Mouse (Mus musculus): ENCODE data around the gene Cox6a2. TPM values are rescaled to one million over a fixed set of nuclear protein-coding genes. Genes with fewer than 3 reads are reported as not detected.
"Not testable (repeated sequence)": the region's sequence is repeated elsewhere in the genome, so short reads cannot be mapped to it uniquely, and the experiment has no call there.

Cox6a2 gene
- polyA plus RNA-seq, 1 experiment from 2014 or later: 1,148 TPM

GRCm38 (mm10) chr7:128169996-128170395, 36.2 kb downstream of the Cox6a2 start:
- no peak overlapping the region for H3K9ac ChIP-seq (ENCODE audit: low read length)
- no peaks in the 10 kb centered on the region for H3K4me1 ChIP-seq (ENCODE audit: control insufficient read depth, insufficient read depth, low read length)
- H3K36me3 ChIP-seq (ENCODE audit: control insufficient read depth, insufficient read depth): no peaks in the 10 kb centered on the region
- no peak overlapping the region for H3K4me2 ChIP-seq (ENCODE audit: low read depth, low read length)
- 77% methylated on average over 3 of the region's 3 CpGs for WGBS
- no peak for ATAC-seq (replicated peaks; ENCODE audit: extremely low read depth, insufficient read depth, low FRiP score)
- no peak overlapping the region for H3K27ac ChIP-seq (ENCODE audit: low read length)
- no peaks in the 10 kb centered on the region for H3K27me3 ChIP-seq (ENCODE audit: control insufficient read depth, insufficient read depth, low read length)
- H3K9me3 ChIP-seq (replicated peaks; ENCODE audit: control insufficient read depth, low read length): no peaks in the 10 kb centered on the region
- no peak overlapping the region for H3K4me3 ChIP-seq (ENCODE audit: low read length)

DNA sequence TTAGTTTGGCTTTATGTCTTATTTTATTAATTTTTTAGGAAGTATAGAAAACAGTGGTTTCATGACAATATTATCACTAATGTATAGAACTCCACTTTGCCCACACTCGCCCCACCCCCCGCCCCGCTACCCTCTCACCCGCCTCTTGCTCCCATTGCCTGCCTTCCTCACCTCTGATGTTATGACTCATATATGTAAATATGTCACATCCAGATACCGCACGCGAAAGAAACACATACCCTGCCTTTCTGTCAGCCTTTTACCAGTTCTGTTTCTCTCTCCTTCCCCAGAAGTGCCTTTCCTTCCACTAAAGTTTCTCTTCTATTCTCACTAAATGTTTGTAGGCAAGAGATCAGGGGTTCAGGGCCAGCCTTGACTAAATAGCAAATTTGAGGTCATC, 39.8 kb downstream of the Cox6a2 start:
- Histone ChIP-seq H3K9me3 (replicated peaks; ENCODE audit: control insufficient read depth, low read length) (no peaks in the 10 kb centered on the region), H3K4me1 (ENCODE audit: control insufficient read depth, insufficient read depth, low read length) (no peaks in the 10 kb centered on the region), H3K27ac (ENCODE audit: low read length) (no peak overlapping the region), H3K4me3 (ENCODE audit: low read length) (no peak overlapping the region), H3K27me3 (ENCODE audit: control insufficient read depth, insufficient read depth, low read length) (no peaks in the 10 kb centered on the region), H3K9ac (ENCODE audit: low read length) (no peak overlapping the region), H3K36me3 (ENCODE audit: control insufficient read depth, insufficient read depth) (no peaks in the 10 kb centered on the region), H3K4me2 (ENCODE audit: low read depth, low read length) (no peak overlapping the region)
- no peak for ATAC-seq (replicated peaks; ENCODE audit: extremely low read depth, insufficient read depth, low FRiP score)
- WGBS: 63% methylated on average over 7 of the region's 7 CpGs

DNA sequence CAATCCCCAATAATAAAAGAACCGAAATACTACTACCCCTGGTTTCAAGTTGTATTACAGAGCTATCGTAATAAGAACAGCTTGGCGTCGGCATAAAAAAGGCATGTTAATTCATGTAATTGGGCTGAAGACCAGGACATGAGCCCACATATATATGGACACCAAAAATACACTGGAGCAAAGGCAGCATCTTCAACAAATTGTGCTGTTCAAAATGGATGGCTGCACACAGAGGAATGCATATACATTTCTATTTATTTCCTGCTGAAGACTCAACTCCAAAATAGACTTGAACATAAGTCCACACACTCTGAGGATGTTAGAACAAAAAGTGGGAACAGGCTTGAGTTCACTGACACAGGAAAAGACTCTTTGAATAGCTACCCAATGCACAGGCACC, 42.2 kb downstream of the Cox6a2 start:
- no peak overlapping the region for H3K9ac ChIP-seq (ENCODE audit: low read length)
- ATAC-seq (replicated peaks; ENCODE audit: extremely low read depth, insufficient read depth, low FRiP score): no peak
- no peak overlapping the region for H3K4me2 ChIP-seq (ENCODE audit: low read depth, low read length)
- H3K4me3 ChIP-seq (ENCODE audit: low read length): no peak overlapping the region
- no peaks in the 10 kb centered on the region for H3K27me3 ChIP-seq (ENCODE audit: control insufficient read depth, insufficient read depth, low read length)
- no peaks in the 10 kb centered on the region for H3K36me3 ChIP-seq (ENCODE audit: control insufficient read depth, insufficient read depth)
- no peaks in the 10 kb centered on the region for H3K4me1 ChIP-seq (ENCODE audit: control insufficient read depth, insufficient read depth, low read length)
- H3K27ac ChIP-seq (ENCODE audit: low read length): no peak overlapping the region
- no peaks in the 10 kb centered on the region for H3K9me3 ChIP-seq (replicated peaks; ENCODE audit: control insufficient read depth, low read length)
- WGBS: 92% methylated on average over 4 of the region's 4 CpGs

- H3K4me2 ChIP-seq (ENCODE audit: low read depth, low read length); H3K9ac ChIP-seq (ENCODE audit: low read length); H3K9me3 ChIP-seq (replicated peaks; ENCODE audit: control insufficient read depth, low read length); ATAC-seq (replicated peaks; ENCODE audit: extremely low read depth, insufficient read depth, low FRiP score); H3K27me3 ChIP-seq (ENCODE audit: control insufficient read depth, insufficient read depth, low read length); H3K27ac ChIP-seq (ENCODE audit: low read length); H3K36me3 ChIP-seq (ENCODE audit: control insufficient read depth, insufficient read depth); H3K4me1 ChIP-seq (ENCODE audit: control insufficient read depth, insufficient read depth, low read length); H3K4me3 ChIP-seq (ENCODE audit: low read length): not testable (repeated sequence)
- WGBS: 69% methylated on average over 7 of the region's 8 CpGs
Measured at GRCm38 (mm10) chr7:128158688-128159354, 47.4 kb downstream of the Cox6a2 start.

Other genes with a start within 250 kb of the Cox6a2 start
- 249 and 255 TPM in 2 replicates for gene Fus, start 238.9 kb downstream of the Cox6a2 start, polyA plus RNA-seq (2015; fragmentation: Nextera tagmentation; extraction: Ambion mirVana)
- gene Pycard, start 212.5 kb downstream of the Cox6a2 start, polyA plus RNA-seq (2015; fragmentation: Nextera tagmentation; extraction: Ambion mirVana): 60.8 and 72.1 TPM in 2 replicates
- gene Trim72, start 202.4 kb downstream of the Cox6a2 start, polyA plus RNA-seq (2015; fragmentation: Nextera tagmentation; extraction: Ambion mirVana): 0.84 and 1.0 TPM in 2 replicates
- 0.98 and 1.2 TPM in 2 replicates for gene Itgam, start 143.7 kb downstream of the Cox6a2 start, polyA plus RNA-seq (2015; fragmentation: Nextera tagmentation; extraction: Ambion mirVana)
- not detected in 2 replicates for gene Gm49368, start 143.7 kb downstream of the Cox6a2 start, polyA plus RNA-seq (2015; fragmentation: Nextera tagmentation; extraction: Ambion mirVana)
- 0.22 and 0.67 TPM in 2 replicates for gene Itgax, start 76.8 kb downstream of the Cox6a2 start, polyA plus RNA-seq (2015; fragmentation: Nextera tagmentation; extraction: Ambion mirVana)
- gene Itgad, start 52.0 kb downstream of the Cox6a2 start, polyA plus RNA-seq (2015; fragmentation: Nextera tagmentation; extraction: Ambion mirVana): 0.63 and 0.69 TPM in 2 replicates
- gene Armc5, start 31.0 kb upstream of the Cox6a2 start, polyA plus RNA-seq (2015; fragmentation: Nextera tagmentation; extraction: Ambion mirVana): 12.8 and 13.8 TPM in 2 replicates
- 4.9 and 6.8 TPM in 2 replicates for gene 9130023H24Rik, start 31.6 kb upstream of the Cox6a2 start, polyA plus RNA-seq (2015; fragmentation: Nextera tagmentation; extraction: Ambion mirVana)
- 161 and 168 TPM in 2 replicates for gene Tgfb1i1, start 40.4 kb upstream of the Cox6a2 start, polyA plus RNA-seq (2015; fragmentation: Nextera tagmentation; extraction: Ambion mirVana)
- gene Slc5a2, start 59.3 kb upstream of the Cox6a2 start, polyA plus RNA-seq (2015; fragmentation: Nextera tagmentation; extraction: Ambion mirVana): 0.11 TPM in 1 of 2 replicates, not detected in the other
- 14.2 and 15.9 TPM in 2 replicates for gene BC017158, start 91.8 kb upstream of the Cox6a2 start, polyA plus RNA-seq (2015; fragmentation: Nextera tagmentation; extraction: Ambion mirVana)
- gene Rgs10, start 212.4 kb upstream of the Cox6a2 start, polyA plus RNA-seq (2015; fragmentation: Nextera tagmentation; extraction: Ambion mirVana): 10.1 and 11.6 TPM in 2 replicates